Mouse (Mus musculus) brown adipose tissue, adult 24 weeks (tissue): ENCODE measurements at regions not wholly inside any gene's neighbourhood (a gene's known extent, or its start where the extent isn't known, plus 50 kb on each side); places are given as distances from the start of the nearest gene placed in this dataset.

Source experiments
- H3K27ac ChIP-seq: fragments of 200-500 bp; replicated peaks from 2 replicates; pipeline ENCODE4 v1.5.1; 2012; ENCODE audit warnings: low read depth, mild to moderate bottlenecking, low read length
- H3K4me1 ChIP-seq: fragments of 200-500 bp; 2 replicates; pipeline ENCODE4 v1.6.1; 2012; ENCODE audit warnings: low read length, mixed read lengths; ENCODE audit not compliant: control insufficient read depth, insufficient read depth, insufficient read length
- H3K4me3 ChIP-seq: fragments of 200-500 bp; 2 replicates; pipeline ENCODE4 v1.5.1; 2012; ENCODE audit warnings: low read depth, mild to moderate bottlenecking, low read length, moderate library complexity; ENCODE audit not compliant: insufficient read depth

DNA sequence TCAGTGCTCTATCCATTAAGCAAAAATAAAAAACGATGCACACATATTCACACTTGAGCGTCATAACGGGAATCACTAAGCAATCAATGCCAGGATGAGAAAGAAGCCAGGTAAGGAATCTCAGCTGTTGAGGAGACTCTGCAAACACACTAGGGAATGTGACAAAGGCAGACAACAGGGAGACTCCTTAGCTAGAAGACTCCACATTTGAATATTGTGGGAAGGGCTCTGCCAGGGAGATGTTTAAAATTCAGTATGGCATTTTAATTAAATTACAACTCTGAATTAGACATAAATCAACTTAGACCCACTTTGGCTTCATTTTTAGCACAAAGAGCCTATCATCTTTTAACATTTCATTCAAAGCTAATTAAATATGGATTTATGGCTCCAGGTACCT lies 327.9 kb downstream of the Klf6 start:
- H3K4me3 ChIP-seq = no peak overlapping the region
- peaks cover 11% of the 10 kb centered on the region; the same call in 1 of the 2 replicates for H3K4me1 ChIP-seq
- no peak overlapping the region for H3K27ac ChIP-seq

DNA sequence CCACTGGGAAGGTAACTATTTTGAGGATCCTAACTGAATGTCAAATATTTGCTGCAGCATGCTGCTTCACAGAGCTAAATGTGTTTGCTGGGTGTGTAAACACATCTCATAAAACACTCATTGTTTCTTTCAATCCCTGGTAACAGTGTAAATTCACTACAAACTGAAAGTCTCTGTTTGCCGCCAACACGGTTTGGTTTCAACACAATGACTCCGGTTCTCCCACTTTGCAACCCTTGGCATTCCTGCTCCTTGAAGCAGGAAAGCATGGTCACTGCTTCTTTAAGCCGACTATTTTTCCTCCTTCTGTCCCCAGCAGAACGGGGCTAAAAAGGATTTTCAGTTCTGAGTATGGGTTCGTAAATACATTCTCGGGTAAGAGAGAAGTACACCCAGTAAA lies 328.3 kb downstream of the Klf6 start:
- Histone ChIP-seq H3K4me3 (no peak overlapping the region), H3K27ac (no peak overlapping the region)

DNA sequence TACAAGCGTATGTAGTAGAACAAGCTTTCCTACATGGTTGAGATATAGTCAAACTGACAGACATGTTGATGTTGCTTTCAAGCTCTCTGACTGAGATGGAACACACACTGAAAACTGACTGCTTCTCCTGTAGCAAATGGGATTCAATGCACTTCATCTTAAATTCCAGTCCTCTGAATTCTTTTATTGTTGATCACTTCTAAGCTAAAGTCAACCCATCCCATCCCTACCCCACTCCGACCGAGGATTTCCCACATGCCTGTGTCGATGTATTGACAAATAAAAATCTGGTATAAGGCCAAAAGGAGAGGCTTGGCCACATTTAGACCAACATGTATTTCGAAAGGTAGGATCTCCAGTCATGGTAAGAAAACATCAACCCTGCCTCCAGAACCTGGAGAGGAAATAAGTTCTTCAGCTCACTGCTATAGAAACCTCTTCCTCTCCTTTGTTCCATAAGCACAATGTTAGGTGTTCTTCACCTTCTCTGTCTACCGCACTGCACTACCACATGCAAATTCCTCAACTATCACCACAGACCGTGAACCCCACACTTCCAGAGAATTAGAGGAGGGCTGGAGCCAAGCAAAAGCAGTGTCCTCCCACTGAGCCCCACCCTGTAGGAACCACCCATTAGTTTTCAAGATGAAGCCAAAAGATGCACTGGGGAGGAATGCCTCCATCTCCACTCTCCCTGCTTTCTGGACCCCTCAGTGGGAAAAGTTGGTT lies 330.1 kb downstream of the Klf6 start:
- H3K27ac ChIP-seq = peak overlapping the region; percentile 43
- peaks cover 11% of the 10 kb centered on the region; the same call in 1 of the 2 replicates for H3K4me1 ChIP-seq
- H3K4me3 ChIP-seq = no peak overlapping the region

More for the DNA sequence above, 328.3 kb downstream of the Klf6 start:
- H3K4me1 ChIP-seq = peaks cover 11% of the 10 kb centered on the region; the same call in 1 of the 2 replicates

DNA sequence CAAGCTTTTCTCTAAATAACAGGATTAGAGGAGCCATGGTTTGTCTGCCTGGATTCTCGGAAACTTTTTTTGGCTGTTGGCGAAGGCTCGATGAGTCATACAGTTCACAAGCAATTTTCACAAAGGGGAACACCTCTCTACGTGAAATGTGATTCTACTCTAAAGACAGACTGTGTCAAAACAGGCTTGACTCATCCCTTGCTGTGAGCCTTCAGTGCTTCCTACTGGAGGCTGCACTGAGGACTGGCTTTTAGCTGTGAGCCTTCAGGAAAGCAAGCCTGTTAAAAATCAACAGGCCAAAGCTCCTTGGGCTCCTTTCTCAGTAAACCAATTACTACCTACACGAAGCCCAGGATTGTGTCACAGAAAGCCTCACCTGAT lies 330.6 kb downstream of the Klf6 start:
- Histone ChIP-seq H3K4me3 (no peak overlapping the region), H3K27ac (peak overlapping the region; percentile 43)

DNA sequence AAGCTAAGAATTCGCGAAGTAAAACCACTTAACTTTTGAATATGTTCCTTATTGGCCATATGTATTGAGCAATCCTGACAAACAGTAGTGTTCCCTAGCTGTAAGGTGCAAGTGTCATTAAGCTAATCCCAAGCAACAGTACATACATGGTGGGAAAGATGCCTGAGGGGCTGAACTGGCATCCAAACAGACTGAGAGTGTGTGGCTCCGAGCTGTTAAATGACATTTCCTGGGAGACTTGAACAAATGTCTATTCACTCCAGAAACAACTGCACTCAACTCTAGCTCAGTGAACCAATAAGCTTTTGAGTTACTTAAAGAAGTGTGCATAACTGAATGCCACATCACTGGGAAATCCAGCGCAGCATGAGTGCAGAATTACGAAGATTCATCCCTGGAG lies 335.4 kb downstream of the Klf6 start:
- Histone ChIP-seq H3K4me3 (no peak overlapping the region), H3K27ac (no peak overlapping the region), H3K4me1 (peaks cover 9% of the 10 kb centered on the region; the same call in 1 of the 2 replicates)

More for the DNA sequence above, 330.6 kb downstream of the Klf6 start:
- H3K4me1 ChIP-seq = peaks cover 11% of the 10 kb centered on the region; the same call in 1 of the 2 replicates

DNA sequence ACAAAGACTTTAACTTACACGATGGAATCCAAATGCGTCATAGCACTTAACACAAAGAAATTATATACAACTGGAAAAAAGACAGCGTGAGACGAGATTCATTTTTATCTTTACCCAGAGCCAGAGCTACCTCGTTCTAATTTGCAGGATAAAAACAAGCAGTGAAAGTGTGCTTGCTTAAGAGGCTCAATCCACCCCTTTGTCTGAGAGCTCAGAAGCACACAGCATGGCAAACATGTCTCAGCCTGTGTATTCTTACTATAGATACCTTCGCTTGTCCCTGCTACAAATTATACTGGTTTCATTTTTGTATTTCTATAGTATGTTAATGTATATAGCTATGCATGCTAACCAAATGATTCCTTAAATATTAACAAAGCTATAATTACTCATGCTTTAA lies 337.8 kb downstream of the Klf6 start:
- H3K4me1 ChIP-seq = no peaks in the 10 kb centered on the region
- no peak overlapping the region for H3K27ac ChIP-seq
- no peak overlapping the region for H3K4me3 ChIP-seq

DNA sequence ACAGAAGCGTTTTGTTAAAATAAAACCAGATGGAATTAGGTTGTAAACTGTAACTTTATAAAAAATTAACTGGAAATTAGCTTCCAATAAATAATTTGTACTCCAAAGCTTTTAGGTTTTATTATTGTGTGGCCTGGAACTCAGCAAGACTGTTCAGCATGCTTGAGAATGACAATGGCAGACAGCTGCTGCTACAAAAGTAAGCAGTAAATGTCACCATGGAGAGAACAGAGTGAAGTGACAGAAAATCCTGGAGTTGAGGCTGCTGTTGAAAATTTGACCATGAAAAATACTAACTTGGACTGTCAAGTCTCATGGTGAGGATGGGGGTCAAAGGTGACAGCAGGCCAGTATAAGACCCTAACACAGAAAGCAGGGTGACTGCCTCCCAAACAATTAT lies 340.2 kb downstream of the Klf6 start:
- H3K4me1 ChIP-seq = no peaks in the 10 kb centered on the region
- H3K4me3 ChIP-seq = no peak overlapping the region
- no peak overlapping the region for H3K27ac ChIP-seq

DNA sequence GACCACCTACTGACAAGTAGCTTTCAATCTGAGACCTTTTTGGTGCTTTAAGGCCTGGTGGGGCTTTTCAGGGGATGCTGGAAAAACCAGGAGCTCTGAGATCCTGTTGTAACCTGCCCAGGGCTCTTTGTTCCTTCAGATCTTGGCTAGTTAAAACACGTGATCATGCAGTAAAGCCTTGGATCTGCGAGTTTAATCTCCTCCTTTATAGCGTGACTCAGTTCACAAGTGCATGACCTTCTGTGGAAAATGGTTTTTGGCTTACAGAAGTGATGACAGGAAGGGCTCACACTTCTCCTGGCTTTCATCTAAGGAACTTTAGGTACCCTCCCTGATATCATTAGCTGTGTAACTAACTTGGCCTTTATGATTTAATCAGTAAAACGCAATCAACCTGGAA lies 343.1 kb upstream of the Pitrm1 start:
- no peaks in the 10 kb centered on the region for H3K4me1 ChIP-seq
- H3K27ac ChIP-seq = no peak overlapping the region
- H3K4me3 ChIP-seq = no peak overlapping the region

DNA sequence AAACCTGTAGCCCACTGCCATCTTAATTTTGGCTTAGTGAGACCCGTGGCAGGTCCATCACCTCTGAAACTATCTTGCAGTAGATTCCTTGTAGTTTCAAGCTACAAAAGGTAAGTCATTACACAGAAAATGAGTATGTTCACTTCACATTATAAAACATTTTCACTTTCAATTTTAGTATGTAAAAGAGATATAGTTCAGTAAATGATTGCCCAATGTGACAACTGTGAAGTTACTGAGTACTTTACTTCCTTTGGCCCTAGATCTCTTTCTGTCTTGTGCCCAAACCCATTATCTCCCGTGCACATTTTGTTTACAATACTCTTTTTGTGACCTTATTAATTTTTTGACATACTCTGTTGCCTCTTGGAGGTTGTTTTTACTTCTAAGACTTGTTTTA lies 335.4 kb upstream of the Pitrm1 start:
- Histone ChIP-seq H3K27ac (no peak overlapping the region), H3K4me1 (no peaks in the 10 kb centered on the region), H3K4me3 (no peak overlapping the region)

DNA sequence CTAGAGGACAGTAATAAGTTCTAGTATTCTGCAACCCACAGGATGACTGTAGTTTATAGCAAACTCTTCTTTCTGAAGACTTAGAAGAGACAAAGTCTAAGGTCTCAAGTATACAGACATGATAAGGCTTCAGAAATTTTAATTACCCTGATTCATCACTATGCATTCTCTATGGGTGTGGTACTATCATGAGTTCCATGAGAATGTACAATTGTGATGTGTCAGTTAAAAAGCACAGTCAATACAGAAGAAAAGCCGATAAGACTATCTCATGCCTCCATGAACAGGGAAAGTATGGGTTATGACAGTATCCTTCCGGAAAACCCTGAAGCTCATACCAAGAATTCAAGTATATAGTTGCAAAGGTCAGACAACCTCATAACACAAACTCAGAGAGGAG lies 333.8 kb upstream of the Pitrm1 start:
- H3K4me3 ChIP-seq = no peak overlapping the region
- no peak overlapping the region for H3K27ac ChIP-seq
- H3K4me1 ChIP-seq = no peaks in the 10 kb centered on the region

DNA sequence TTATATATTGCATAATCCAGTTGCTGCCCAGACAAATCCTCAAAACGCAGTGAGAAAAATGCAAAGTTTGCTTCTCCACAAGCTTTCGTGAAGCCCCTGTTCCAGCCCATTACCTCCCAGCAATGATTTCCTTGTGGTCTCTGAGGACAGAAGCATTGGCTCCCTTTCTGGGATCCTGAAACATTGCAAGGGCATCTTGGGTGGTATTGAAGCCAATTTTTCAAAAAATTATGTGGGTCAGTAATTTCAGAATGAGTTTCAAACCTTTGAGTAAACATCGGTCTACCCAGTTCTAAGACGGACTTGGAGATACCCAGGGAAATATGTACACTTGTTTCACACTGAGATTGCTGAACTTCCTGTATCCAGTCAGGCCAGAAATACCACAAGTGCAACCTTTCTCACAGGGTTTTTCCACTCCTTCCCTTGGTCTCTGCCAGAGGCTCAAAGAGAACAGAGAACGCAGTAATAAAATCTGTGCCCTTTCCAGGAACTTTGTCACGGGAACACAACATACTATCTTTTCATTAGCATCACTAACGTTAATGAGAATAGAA lies 321.8 kb upstream of the Pitrm1 start:
- Histone ChIP-seq H3K27ac (no peak overlapping the region), H3K4me3 (no peak overlapping the region)

DNA sequence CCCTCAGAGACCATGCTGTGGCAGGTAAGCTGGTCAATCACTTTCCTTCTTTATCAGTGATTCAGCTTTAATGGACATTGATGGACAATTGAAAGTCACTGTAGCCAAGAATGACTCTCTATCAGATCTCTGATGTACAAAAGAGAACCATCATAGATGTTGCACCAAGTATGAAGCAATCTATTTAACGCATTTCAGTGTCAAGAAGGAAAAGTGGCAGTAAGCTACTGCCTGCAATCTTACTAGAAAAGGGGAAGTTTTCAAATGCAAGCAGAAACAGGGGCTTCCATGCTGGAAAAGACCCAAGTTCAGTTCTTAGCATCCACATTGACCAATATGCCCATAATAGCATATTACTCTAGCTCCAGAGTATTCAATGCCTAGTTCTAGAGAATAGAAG lies 319.7 kb upstream of the Pitrm1 start:
- Histone ChIP-seq H3K4me1 (no peaks in the 10 kb centered on the region), H3K4me3 (no peak overlapping the region), H3K27ac (no peak overlapping the region)

More for the DNA sequence above, 321.8 kb upstream of the Pitrm1 start:
- H3K4me1 ChIP-seq = no peaks in the 10 kb centered on the region

DNA sequence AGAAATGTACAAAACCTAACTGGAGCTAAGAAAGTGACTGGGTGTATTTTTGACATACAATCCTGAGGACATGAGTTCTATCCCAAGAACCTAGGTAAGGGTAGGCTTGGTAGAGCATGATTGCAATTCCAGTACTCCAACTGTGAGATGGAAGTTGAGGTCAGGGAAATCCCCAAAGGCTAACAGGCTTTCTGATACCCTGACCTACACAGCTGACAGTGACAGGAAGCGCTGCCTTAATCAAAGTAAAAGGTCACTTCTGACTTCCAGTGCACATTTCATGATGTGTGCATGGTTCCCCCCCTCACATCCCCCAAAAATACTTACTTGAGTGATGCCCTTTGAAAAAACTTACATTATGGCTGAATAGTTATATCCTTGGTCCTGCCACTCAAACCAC lies 312.6 kb upstream of the Pitrm1 start:
- H3K4me1 ChIP-seq = no peaks in the 10 kb centered on the region; the same call in 1 of the 2 replicates
- no peak overlapping the region for H3K4me3 ChIP-seq
- no peak overlapping the region for H3K27ac ChIP-seq

DNA sequence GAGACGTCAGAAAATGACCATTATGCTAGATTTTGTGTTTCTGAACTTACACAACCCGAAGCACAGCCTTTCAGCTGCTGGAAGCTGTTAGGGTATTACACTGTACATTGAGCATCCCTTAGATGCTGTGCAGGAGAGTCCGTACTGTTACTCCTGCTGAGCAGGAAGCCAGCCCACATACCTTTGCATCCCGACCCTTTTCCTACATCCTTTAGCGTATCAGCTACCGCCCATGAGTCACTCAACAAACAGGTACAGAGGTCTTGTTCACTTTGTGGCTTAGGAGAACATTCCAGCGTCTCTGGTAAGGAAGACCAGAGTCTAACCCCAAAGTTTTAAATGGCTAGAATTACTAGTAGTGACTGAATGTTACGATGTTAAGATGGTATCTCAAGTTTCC lies 311.4 kb upstream of the Pitrm1 start:
- Histone ChIP-seq H3K27ac (no peak overlapping the region), H3K4me3 (no peak overlapping the region), H3K4me1 (peaks cover 2% of the 10 kb centered on the region; the same call in 1 of the 2 replicates)

DNA sequence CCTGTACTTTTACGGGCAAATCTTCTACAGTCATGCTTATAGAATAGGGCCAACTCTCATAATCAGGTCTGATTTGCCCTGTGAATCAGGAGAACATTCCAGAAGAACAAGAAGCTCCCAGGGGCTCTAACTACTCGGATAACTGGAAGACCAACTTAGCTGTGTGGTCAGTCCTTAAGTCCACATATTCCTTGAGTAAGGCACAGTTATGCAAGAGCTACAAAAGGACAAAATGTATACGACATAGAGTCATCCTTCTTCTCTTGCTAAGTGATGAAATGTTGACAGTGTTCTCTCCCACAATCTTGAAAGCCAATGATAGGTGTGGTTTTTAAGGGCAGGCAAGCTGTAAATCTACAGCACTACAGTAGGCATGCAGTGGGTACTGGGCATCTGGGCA lies 310.7 kb upstream of the Pitrm1 start:
- peaks cover 8% of the 10 kb centered on the region; the same call in 1 of the 2 replicates for H3K4me1 ChIP-seq
- H3K27ac ChIP-seq = no peak overlapping the region
- no peak overlapping the region for H3K4me3 ChIP-seq

DNA sequence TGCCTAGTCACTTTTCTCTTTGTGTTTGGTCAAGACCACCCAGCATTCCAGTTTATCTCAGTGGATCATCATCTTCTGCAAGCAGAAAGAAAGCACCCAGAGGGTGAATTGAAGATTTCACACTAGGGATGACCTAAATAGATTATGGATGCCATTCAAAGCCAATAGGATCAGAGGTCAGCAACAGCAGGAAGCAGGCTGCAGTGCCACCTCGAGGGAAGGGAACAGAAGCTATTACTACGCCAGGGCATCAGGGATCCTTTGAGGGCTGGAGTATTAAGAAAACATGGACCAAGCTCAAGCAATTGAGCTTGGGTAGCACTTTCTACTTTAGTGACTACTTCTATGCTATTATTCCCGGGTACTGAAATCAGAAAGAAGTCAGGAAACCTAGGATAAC lies 307.1 kb upstream of the Pitrm1 start:
- peaks cover 8% of the 10 kb centered on the region; the same call in 1 of the 2 replicates for H3K4me1 ChIP-seq
- H3K27ac ChIP-seq = no peak overlapping the region
- H3K4me3 ChIP-seq = no peak overlapping the region
